Mouse (Mus musculus) cerebellum, postnatal 14 days (tissue): ENCODE measurements around the gene 4933415F23Rik.

Experiments used
- DNase-seq, 2 experiments: peaks; one replicate each; pipeline ENCODE4 v3.0.0; 2021; ENCODE audit warnings: mixed read lengths in 2 of 2

The 4933415F23Rik gene

DNA sequence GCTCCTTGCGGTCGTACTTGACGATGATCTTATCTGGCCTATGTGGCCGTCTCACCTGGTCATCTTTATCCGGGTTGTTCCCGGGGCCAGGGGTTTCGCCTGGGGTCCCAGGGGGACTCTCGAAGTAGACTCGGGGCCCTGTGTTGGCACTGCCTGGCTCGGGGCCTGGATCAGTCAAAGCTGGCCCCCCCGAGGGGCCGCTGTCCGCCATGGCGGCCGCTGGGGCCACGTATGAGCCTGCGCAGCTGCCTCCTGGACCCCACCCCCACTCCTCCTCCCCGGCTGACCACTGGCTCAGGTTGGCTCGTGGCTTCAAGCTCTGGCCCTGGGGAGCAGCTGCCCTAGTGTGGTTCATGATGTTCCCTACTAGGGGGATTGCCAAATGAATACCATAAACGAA is at the start of gene 4933415F23Rik:
4933415F23Rik (minus strand) TSS at position 233 of the 400 bp plus-strand sequence.
- DNase-seq = no peak

DNA sequence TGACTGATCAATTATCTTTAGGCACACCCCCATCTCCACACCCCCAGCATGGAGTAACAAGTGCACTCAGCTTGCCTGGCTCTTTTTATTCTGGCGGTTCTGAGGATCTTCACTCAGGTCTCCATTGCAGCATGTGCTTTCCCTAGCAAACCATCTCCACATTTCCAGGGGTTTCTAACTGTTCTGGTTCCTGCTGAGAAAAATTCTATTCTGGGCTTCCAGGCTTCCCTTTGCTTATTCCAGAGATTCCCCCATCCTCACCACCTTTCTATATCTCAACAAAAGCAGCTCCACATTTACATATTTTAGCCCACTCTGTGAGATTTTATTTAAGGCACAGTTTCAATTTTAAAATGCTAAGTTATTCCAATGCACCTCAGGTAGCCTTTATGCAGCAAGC is 49.7 kb upstream of the 4933415F23Rik start:
- no peak for DNase-seq

DNA sequence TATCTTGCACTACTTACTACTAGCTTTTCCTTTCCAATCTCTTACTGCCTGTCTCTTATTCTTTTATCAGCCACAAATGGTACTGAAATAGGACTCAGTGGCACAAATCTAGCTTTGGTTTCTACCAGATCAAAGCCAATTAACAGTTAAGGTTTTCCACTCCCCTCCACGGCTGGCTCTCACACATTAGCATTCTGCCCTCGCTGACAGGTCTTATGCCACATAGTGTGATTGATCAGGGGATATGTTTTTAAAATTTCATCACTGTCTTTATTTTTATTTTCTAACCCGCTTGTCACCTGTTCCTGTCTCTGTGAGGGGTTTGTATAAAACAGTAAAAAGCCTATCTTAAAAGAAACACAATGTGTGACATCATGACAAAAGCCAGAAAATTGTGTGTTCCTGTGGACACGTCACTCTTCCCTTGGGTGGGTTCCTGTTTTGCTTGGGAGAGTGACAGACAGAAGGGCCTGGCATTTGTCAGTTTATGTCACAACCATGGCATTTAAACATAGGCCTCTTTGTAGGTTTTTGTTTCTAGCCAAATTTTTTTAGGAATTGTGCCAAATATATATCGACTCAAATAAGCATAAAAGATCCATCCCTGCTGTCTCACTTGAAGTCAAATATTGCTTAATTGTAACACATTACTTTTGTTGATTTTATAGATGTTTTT is 44.3 kb upstream of the 4933415F23Rik start:
- no peak for DNase-seq

DNA sequence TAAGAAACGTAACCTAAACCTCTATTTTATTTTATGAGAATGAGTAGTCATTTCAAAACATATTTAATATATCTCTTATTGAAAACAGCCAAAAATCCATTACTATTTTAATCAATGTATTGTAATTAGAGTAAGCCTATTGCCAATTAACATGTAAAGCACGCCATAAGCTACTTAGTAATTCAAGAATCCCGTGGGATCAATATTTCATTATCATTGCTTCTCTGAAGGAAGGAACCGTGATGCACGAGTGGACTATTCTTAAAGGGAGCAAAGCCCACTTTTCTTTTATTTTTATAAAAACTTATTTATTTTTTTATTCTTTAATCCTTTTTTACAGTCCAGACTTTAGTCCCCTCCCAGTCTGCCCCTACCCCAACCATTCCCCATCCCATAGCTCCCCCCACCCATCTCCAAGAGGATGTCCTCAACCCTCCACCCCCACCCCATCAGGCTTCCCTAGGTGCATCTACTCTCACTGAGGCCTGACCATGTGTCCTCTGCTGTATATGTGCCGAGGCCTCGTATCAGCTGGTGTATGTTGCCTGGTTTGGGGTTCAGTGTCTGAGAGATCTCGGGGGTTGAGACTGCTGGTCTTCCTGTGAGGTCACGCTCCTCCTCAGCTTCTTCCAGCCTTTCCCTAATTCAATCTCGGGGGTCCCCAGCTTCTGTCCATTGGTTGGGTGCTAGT is 39.2 kb upstream of the 4933415F23Rik start:
- DNase-seq = no peak

DNA sequence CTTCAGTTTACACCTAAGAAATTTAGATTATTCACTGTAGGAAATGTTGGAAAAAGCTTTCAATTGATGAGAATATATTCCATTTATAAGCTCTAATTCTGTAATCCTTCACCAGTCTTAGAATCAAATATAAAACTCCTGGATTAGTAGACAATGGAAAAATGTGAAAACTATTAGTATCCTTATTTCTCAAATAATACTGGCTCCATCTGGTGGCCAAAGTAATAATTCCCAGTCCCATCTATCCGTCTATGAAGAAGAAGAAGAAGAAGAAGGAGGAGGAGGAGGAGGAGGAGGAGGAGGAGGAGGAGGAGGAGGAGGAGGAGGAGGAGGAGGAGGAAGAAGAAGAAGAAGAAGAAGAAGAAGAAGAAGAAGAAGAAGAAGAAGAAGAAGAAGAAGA is 38.5 kb upstream of the 4933415F23Rik start:
- peak; percentile 85 for DNase-seq

DNA sequence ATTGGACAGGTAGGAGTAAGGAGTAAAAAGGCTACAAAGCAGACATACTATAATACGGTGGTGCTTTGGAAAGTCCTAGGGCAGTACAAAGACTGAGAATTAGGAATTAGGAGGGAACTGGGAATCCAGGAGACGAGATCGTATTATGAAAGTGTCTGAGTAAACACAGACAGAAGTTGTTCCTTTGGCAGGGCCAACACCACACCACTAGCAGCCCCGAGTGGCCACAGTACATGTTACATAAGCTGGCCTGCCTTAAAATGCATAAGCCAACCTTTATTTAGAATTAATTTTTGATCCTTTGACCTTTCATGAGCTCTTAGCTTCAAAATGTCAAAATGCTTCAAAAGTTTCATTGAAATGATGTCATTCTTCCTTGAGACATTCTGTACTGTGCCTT is 18.8 kb upstream of the 4933415F23Rik start:
- DNase-seq = no peak

DNA sequence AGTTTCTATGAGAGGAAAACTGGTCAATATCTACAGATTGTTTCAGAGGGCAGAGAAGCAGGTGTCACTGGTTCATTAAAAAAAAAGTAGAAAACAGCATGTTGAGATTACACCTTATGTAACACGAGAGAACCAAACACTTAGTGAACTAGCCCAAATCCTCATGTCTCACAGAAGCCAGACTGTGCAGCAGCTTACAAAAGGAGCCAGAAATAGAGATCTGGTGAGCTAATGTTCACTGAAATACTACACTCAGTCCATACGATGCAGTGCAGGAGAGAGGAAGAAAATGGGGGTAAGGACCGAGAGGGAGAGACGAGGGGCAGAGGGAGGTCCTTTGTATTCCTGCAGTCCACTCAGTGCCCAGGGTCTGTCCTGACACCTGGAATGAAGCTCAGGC is 17.4 kb upstream of the 4933415F23Rik start:
- DNase-seq = no peak

DNA sequence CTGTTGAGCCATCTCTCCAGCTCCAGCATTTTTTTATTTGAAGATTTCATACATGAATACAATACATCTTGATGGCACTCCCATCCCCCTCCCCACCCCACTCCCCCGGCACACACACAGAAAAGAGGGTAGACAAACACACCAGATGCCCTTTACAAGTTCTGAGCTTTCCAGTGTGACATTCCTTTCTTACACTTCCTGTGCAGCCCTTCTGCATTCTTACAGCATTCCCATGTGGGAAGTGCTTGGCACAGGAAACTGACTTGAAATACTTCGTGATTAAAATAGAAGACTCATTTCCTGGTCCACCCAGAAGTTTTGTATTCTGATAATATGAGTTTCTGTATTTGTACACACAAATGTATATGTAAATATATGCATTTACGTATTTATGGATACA is 15.4 kb upstream of the 4933415F23Rik start:
- DNase-seq = no peak

DNA sequence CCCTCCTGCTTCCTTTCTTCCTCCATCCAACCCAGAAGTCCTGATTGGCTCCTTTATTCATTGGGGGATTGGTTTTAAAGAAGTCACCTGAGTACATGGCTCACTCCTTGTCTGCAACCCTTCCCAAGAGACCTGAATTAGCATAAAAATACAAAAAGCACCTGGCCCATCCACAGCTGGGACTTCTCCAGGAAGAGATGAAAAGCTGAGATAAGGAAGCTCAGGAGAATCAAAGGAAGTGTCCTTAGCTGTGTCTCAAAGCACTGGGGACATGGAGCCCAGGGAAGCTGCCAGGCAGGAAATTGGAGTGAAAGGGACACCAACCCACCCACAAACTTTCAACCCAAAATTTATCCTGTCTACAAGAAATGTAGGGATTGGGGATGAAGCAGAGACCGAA is 7.1 kb upstream of the 4933415F23Rik start:
- DNase-seq = no peak

DNA sequence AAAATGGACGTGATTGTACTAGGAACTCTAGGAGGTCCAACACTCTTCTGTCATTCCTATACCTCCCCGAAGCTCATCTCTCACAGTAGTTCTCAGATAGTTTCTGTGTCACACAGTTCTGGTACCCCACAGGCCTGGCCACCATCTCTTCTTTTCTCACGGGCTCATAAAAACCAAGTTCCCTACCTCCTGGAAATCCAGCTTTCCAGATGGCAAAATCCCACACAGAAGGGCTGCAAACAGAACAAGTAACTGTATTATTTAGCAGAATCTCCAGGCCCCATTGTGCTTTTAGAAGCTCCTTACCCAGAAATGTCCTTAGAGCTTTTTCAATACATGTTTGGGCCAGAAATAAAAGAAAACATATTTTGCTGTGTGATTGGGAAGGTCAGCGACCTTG is 828 bp upstream of the 4933415F23Rik start:
- DNase-seq = no peak

DNA sequence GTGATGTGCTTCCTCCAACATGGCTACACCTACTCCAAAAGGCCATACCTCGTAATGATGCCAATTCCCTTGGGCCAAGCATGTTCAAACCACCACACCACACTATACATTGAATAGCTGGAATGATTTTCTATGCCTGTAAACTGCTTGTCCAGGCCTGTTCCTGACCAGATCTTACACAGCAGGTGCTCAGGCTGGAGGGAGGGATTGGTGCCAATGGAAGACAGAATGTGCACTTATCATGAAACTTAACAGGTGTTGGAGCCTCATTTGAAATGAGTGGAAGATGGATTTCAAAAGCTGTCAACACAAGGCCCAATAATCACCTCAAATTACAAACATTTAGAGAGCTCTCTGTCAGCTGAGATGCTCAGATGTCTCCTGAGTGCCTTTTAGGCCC is 2.3 kb downstream of the 4933415F23Rik start:
- peak; percentile 50 to 69 for DNase-seq

DNA sequence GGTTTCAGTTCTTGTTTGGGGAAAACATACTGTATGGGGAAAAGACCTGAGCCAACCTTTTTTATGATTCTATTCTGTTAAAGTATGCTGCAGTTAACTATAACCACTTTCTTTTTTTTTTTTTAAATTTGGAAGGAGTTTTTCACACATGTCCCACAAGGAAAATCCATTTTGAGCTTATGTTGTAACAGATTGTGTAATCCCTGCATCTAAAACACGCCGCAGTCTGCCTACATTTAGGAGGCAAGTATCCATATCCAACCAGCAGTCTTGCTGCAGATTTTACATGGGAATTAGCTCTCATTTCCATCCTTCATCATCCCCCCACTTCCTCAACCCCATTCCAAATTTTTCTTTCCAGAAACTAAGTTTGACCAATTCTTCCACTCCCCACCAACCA is 3.6 kb downstream of the 4933415F23Rik start:
- DNase-seq = no peak

DNA sequence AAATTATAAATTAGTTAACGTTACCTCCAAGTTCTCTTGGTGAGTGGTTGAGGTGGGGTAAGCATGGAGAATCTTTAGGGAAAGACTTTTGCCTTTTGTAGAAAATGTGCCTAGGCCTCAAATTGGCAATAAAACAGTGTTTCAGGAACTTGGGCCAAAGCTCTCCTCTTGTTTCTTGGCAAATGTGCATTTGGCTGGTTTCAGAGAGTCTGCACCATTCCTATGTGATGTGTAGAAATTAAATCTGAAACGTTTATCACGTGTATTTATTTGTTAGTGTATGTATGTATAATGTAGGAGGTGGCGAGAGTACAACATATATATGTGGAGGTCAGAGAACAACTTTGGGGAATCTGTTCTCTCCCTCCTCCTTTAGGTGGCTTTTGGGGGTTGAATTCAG is 4.1 kb downstream of the 4933415F23Rik start:
- DNase-seq = peak; percentile 27 to 68

DNA sequence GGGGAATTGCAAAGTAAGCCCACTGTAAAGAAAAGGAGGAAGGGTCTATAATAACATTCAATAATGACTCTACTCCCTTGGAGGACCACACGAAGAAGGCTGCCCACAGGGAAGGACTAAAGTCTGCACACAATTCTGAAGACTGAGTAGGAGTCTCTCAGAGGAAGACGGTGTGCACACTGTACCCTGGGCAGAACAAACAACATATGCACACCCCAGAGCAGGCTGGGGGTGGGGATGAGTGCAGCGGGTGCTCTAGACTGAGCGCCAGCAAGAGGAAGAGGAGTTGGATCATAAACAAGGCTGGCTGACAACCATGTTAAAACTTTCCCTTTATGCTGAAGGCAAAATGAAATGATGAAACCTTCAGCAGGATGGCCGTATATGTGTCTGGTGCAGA is 34.3 kb downstream of the 4933415F23Rik start:
- DNase-seq = no peak

DNA sequence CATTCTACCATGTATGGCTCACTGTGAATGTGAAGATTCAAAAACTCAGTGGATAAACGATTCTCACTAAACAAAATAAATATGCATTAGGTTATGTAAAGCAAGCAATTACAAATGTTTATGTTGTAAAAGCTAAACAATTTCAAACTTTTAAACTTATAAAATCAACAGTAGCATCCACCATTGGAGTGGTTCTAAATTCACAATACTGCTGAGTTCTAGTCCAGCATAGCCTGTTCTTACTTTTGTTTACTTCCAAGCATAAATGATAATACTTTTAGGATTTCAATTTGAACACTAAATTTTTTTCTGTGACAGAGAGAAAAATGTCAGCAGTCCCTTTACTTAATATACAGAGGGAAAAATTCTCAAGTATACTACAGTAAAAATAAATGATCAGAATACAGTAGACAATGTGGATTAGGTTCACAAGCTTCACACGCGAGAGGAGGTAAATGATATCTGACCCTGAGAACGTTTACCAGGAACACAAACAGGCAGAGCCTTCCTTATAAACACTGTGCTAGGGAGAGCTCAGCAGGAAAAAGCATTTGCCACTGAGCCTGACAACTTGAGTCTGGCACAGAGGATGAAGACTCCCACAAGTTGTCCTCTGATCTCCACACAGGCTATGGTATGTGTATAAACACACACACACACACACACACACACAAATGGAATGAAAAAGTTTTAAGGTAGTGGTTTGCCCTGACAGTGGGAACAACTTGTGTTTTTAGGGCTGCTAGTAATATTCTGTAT is 37.2 kb downstream of the 4933415F23Rik start:
- no peak for DNase-seq

DNA sequence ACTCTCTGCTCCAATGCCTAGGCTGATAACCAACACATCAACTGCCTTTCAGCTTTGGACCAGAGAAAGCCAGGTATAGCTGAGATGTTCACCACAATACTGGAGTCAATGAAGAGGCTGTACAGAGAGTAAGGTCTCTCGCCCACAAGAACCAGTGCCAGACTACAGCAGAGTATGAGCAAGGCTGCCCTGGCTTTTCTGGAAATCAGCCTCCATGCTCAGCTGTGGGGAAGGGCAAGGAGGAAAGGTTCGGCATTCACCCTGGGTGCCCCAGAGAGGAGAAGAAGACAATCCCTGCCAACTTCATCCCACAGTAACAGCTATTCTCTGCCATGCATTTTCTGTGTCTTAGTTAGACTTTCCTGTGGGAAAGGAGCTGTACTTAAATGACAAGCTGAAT is 38.1 kb downstream of the 4933415F23Rik start:
- peak; percentile 34 to 65 for DNase-seq

DNA sequence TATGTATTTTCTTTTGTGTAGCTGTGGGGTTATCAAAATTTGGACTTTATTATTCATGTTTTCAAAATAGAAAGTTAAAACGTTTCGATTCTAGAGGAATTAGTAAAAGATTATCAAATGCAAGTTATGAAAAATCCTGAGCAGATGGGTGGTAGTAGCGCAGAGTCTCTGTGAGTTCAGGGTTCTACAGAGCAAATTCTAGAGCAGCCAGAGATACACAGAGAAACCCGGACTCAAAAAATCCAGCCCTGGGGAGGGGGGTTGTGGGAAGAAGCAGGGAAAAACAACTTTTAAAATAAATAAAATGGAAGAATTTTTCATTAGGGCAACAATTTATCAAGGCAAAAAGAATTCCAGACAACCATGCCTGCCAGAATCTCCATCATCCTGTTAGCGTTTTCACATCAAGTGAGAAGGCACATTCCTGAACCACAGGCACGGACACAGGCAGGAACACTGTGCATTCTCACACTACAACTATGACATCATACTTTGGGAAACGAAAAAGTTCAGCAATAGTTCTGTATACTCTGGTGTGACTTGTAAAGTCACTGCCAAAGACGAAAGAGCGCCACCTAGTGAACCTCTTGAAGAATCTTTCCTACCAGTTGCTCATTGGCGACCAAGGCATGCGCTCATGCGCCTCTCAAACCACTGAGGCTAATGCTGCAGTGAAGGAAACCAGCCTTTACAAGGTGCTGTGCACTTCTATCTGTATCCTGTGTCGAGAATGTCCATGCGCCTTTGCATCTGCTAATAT is 40.3 kb downstream of the 4933415F23Rik start:
- DNase-seq = peak; percentile 71 to 76

DNA sequence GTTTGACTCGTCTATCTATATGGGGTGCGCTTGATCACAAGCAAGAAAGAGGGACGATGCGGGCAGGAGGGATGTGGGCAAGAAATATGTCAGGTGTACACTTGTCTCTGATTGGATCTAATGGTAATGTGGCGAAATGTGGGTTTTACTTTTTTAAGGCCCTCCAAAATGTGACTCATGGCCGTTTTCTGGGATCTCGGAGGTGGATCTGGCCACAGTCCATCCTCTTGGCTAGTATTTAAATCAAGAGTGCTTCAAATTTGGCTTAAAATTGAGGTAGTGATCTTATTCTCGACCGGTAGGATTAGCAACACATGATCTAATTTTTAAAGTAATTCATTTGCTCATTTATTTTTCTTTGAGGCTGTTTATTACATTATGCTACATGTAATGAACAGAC is 42.0 kb downstream of the 4933415F23Rik start:
- peak in 1 of 2 experiments; percentile 21 for DNase-seq
